Mouse (Mus musculus): Measurements from ENCODE around the gene Radil. TPM values are rescaled to one million over a fixed set of nuclear protein-coding genes. Genes with fewer than 3 reads are reported as not detected.

The Radil gene
- polyA plus RNA-seq, 1 experiment from 2014 or later: 2.5 TPM

DNA sequence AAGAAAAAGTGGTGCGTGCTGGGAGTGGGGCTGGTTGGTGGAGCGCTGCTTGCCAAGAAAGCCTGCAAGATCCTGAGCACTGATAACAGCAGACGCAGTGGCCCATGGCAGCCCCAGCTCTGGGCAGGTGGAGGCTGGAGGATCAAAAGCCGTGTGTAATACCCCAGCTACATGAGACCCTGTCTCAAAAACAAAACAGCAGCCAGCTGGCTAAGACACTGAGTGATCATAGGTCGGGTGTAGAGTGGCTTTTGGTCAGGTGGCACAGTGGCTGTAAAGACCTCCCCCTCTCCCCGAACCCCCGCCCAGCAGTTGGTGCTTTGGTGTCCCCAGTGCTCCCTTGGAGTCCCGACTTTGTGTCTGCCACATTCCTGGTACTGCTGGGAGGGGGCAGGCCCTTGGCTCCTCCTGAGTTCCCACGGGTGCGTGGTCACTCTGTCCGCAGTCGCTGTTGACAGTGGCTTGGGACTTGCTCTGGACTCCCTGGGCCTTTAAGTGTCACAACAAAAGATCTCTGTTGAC lies 110.9 kb downstream of the Radil start:
- H3K4me2 ChIP-seq: peak overlapping the region; percentile 71
- 3% methylated on average over 12 of the region's 12 CpGs for WGBS
- peak; percentile 37 for ATAC-seq (replicated peaks; ENCODE audit: low FRiP score)
- peak overlapping the region; percentile 14 for H3K9ac ChIP-seq
- peaks cover 68% of the 10 kb centered on the region for H3K4me1 ChIP-seq
- peak overlapping the region; percentile 99 for H3K27ac ChIP-seq
- H3K27me3 ChIP-seq: no peaks in the 10 kb centered on the region
- H3K36me3 ChIP-seq: peaks cover 31% of the 10 kb centered on the region
- no peaks in the 10 kb centered on the region for H3K9me3 ChIP-seq (replicated peaks)
- H3K4me3 ChIP-seq (replicated peaks): peak overlapping the region; percentile 36

DNA sequence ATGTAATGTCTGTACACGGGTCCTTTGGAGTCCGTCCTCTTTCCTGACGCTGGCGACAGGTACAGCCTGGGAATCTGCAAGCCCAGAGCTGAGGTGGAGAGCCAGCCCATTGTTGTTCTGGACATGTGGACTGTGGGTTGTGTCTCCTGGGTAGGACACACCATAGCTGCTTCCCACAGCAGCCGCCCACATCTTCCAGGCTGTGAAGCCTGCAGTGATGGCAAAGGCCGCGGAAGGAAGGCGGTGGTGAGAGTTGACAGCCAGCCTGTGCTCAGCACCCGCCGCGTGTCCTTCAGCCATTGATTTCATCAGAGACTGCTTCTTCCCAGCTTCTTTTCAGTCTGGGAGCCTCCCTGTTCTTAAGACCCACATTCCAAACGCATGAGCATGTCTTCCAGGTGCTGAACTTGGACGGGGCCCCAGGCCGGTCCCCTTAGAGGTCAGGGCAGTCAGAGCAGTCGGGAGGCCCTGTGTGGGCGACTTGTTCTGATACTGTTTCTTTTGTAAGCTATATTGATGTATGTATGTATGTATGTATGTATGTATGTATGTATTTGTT lies 112.4 kb downstream of the Radil start:
- peak overlapping the region; percentile 99 for H3K27ac ChIP-seq

DNA sequence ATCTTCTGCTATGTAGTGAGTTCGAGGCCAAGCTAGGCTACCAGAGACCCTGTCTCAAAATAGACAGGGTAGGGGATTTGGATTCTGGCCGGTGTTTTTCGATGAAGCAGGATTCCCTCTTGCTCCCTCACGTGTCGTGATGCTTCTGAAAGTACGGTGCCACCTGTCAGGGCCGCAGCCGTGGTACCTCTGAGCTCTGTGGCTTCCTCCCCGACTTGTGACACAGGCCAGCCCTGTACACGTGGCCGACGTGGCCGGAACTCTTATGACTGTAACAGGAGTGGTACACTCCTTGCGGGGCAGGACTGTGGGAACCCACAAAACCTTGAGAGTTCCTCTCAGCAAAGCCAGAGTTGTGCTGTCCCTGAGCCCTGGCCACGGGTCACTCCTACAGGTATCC lies 115.2 kb downstream of the Radil start:
- Histone ChIP-seq H3K4me1 (peaks cover 56% of the 10 kb centered on the region), H3K4me3 (replicated peaks) (no peak overlapping the region), H3K27ac (no peak overlapping the region), H3K9me3 (replicated peaks) (no peaks in the 10 kb centered on the region), H3K36me3 (peaks cover 36% of the 10 kb centered on the region), H3K9ac (no peak overlapping the region), H3K4me2 (no peak overlapping the region), H3K27me3 (no peaks in the 10 kb centered on the region)
- WGBS: 96% methylated on average over 15 of the region's 15 CpGs
- ATAC-seq (replicated peaks; ENCODE audit: low FRiP score): no peak

More for the DNA sequence above, 112.4 kb downstream of the Radil start:
- Histone ChIP-seq H3K4me3 (replicated peaks) (no peak overlapping the region), H3K9ac (no peak overlapping the region), H3K27me3 (no peaks in the 10 kb centered on the region), H3K9me3 (replicated peaks) (no peaks in the 10 kb centered on the region), H3K4me2 (no peak overlapping the region), H3K36me3 (peaks cover 36% of the 10 kb centered on the region), H3K4me1 (peaks cover 53% of the 10 kb centered on the region)
- WGBS: 85% methylated on average over 16 of the region's 16 CpGs
- no peak for ATAC-seq (replicated peaks; ENCODE audit: low FRiP score)

Other genes starting within 250 kb of the Radil start
- gene Foxk1, start 149.6 kb downstream of the Radil start, polyA plus RNA-seq (2015; fragmentation: Nextera tagmentation; extraction: Ambion mirVana): 6.4 and 7.7 TPM in 2 replicates
- gene Ap5z1, start 87.2 kb downstream of the Radil start, polyA plus RNA-seq (2015; fragmentation: Nextera tagmentation; extraction: Ambion mirVana): 10.2 and 12.9 TPM in 2 replicates
- gene Papolb, start 21.0 kb downstream of the Radil start, polyA plus RNA-seq (2015; fragmentation: Nextera tagmentation; extraction: Ambion mirVana): 0.04 and 0.08 TPM in 2 replicates
- 0.51 and 1.3 TPM in 2 replicates for gene Mmd2, start 57.7 kb upstream of the Radil start, polyA plus RNA-seq (2015; fragmentation: Nextera tagmentation; extraction: Ambion mirVana)
- 50.0 and 51.6 TPM in 2 replicates for gene Wipi2, start 76.6 kb upstream of the Radil start, polyA plus RNA-seq (2015; fragmentation: Nextera tagmentation; extraction: Ambion mirVana)
- 4.6 and 6.4 TPM in 2 replicates for gene Slc29a4, start 141.4 kb upstream of the Radil start, polyA plus RNA-seq (2015; fragmentation: Nextera tagmentation; extraction: Ambion mirVana)